Mouse (Mus musculus): ENCODE results near the gene Ermp1. TPM values are rescaled to one million over a fixed set of nuclear protein-coding genes. Genes with fewer than 3 reads are reported as not detected.
A peak's percentile ranks its signal among the peaks of the same experiment; 100 is the strongest.
"Not testable (repeated sequence)": the region's sequence is repeated elsewhere in the genome, so short reads cannot be mapped to it uniquely, and the experiment has no call there.

The Ermp1 gene
- polyA plus RNA-seq, 1 experiment from 2014 or later, result 7.9 TPM

DNA sequence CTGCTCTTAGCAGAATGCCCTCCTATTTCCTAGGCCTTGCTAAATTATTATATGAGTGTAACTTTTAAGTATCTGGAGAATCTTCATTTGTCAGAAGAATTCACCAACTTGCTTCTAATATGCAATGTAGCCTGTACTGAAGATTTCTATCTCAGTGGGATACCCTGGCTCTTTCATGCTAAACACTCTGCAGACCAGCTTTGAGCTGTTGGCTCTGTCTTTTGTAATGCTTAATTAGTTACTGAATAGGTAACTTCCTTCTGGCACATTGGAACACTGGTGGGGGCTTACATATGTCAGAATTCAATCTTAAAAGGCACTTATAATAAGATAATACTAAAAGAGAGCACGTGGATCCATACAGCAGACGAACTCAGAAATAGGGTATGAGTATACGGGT lies 54.4 kb downstream of the Ermp1 start:
- H3K4me3 ChIP-seq; H3K27me3 ChIP-seq; H3K9ac ChIP-seq; H3K4me1 ChIP-seq; ATAC-seq (ENCODE audit: borderline replicate concordance, extremely low read depth, low FRiP score, low TSS enrichment); H3K9me3 ChIP-seq; H3K4me2 ChIP-seq; H3K27ac ChIP-seq: not testable (repeated sequence)
- peaks cover 31% of the 10 kb centered on the region for H3K36me3 ChIP-seq
- 90% methylated on average over 3 of the region's 3 CpGs for WGBS

DNA sequence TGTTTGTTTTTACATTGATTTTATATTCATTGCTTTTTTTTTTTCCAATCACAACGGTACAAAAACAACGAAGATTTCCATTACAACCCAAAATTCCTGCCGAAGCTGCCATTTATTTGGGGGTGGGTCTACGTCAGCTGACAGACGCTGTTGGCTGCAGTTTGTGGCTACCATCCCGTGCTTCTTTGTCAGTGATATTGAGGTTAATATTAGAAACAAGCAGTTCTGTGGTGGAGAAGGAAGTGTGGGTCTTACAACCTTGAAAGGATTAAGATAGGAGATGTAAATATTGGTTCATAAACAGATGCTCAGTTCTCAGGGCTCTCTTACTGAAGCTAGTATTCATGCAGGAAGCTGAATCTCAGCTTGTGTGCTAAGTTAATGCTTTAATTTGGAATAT lies 64.5 kb downstream of the Ermp1 start:
- Histone ChIP-seq H3K36me3 (peaks cover 34% of the 10 kb centered on the region), H3K9me3 (no peaks in the 10 kb centered on the region), H3K27me3 (no peaks in the 10 kb centered on the region), H3K4me3 (no peak overlapping the region), H3K27ac (no peak overlapping the region), H3K9ac (no peak overlapping the region), H3K4me1 (no peaks in the 10 kb centered on the region), H3K4me2 (no peak overlapping the region)
- ATAC-seq (ENCODE audit: borderline replicate concordance, extremely low read depth, low FRiP score, low TSS enrichment), result no peak
- WGBS, result 80% methylated on average over 6 of the region's 6 CpGs

DNA sequence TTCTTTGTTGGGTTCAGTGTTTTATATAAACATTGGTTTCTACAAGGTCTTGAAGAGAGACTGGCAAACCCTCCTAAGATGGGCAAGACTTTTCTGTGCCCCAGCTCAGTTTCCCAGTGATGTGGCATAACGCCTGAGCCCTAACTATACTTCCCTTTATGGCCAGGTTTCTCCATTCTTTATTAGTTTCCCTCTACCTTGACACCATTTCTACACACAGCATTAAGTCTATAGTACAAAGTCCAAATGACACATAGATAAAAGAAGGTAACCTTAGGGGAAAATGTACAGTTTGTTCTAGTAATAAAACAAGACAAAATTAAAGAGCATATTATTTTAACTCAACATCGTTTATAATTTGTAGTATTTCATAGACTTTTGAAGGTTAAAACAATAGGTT lies 65.8 kb downstream of the Ermp1 start:
- no peak overlapping the region for H3K9ac ChIP-seq
- no peaks in the 10 kb centered on the region for H3K4me1 ChIP-seq
- no peak for ATAC-seq (ENCODE audit: borderline replicate concordance, extremely low read depth, low FRiP score, low TSS enrichment)
- no peak overlapping the region for H3K4me2 ChIP-seq
- H3K4me3 ChIP-seq, result no peak overlapping the region
- H3K9me3 ChIP-seq, result no peaks in the 10 kb centered on the region
- H3K36me3 ChIP-seq, result peaks cover 26% of the 10 kb centered on the region
- H3K27me3 ChIP-seq, result no peaks in the 10 kb centered on the region
- 81% methylated on average over 2 of the region's 2 CpGs for WGBS
- H3K27ac ChIP-seq, result no peak overlapping the region

DNA sequence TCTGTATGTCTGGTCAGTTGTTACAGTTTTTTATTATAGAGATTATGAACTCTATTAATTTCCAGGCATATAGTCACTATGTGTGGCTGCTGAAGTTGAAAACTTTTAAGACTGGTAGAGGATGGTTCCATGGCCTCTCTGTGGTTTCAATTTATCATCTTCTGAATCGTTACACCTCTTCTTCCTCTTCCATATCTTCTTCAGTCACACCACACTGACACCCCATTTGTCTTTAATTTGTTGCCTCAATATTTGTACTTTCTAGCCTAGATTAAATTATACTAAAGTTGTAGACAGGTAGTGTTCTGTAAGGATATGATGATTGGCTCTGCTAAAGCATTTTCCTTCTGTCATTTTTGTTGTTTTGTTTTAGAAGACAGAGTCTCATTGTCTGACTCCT lies 81.7 kb downstream of the Ermp1 start:
- no peaks in the 10 kb centered on the region for H3K9me3 ChIP-seq
- 68% methylated on average over 1 of the region's 1 CpGs for WGBS
- H3K4me1 ChIP-seq, result no peaks in the 10 kb centered on the region; the same call in 1 of the 2 replicates
- H3K27ac ChIP-seq, result no peak overlapping the region
- peaks cover 13% of the 10 kb centered on the region for H3K36me3 ChIP-seq
- ATAC-seq (ENCODE audit: borderline replicate concordance, extremely low read depth, low FRiP score, low TSS enrichment), result no peak
- H3K27me3 ChIP-seq, result no peaks in the 10 kb centered on the region
- H3K4me2 ChIP-seq, result no peak overlapping the region
- H3K4me3 ChIP-seq, result no peak overlapping the region
- H3K9ac ChIP-seq, result no peak overlapping the region

DNA sequence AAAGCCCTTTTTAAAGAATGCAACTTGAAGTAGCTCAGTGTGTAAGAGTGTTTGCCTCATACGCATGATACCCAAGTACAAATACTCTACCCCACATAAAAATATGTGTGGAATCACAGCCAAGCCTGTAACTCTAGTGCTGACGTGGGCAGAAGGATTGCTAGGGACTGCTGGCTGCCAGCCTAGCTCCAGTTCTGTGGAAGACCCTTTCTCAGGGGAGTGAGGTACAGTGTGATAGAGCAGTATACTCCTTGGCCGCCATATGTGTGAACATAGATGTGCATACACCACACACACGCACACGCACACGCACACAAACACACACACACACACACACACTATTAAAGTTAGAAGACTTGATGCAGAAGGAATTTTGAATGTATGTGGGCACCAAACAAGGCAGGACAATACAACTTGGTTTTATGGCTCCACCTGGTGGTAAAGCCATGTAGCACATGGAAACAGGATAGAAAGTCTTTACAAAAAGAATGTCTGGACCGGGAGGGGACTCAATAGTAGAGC lies 84.9 kb downstream of the Ermp1 start:
- Histone ChIP-seq H3K9ac (no peak overlapping the region), H3K4me3 (no peak overlapping the region), H3K4me2 (no peak overlapping the region), H3K36me3 (peaks cover 3% of the 10 kb centered on the region; the same call in 1 of the 2 replicates), H3K27me3 (no peaks in the 10 kb centered on the region), H3K9me3 (no peaks in the 10 kb centered on the region), H3K4me1 (no peaks in the 10 kb centered on the region; the same call in 1 of the 2 replicates), H3K27ac (peak overlapping the region; percentile 67)
- 44% methylated on average over 7 of the region's 7 CpGs for WGBS
- ATAC-seq (ENCODE audit: borderline replicate concordance, extremely low read depth, low FRiP score, low TSS enrichment), result peak; percentile 86

DNA sequence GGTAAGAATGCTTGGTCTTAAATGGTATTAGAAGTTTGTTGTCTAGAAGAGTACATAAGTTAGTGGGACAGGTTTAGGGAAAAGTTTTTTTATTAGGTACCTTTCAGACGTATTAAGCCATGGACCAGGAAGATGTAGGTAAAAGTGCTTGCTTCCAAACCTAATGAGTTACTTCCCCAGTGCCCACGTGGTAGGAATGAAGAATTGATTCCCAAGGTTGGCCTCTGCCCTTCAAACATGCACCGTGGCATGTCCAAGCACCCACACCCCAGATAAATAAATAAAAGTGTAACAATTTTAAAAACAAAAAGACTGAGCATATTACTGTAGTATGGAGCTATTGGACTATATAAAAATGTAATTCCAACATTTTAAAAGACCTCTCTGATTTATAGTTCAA lies 85.6 kb downstream of the Ermp1 start:
- Histone ChIP-seq H3K27me3 (no peaks in the 10 kb centered on the region), H3K9me3 (no peaks in the 10 kb centered on the region), H3K36me3 (peaks cover 3% of the 10 kb centered on the region; the same call in 1 of the 2 replicates), H3K4me2 (no peak overlapping the region), H3K27ac (peak overlapping the region; percentile 67; the same call in 1 of the 2 replicates), H3K4me3 (no peak overlapping the region), H3K4me1 (no peaks in the 10 kb centered on the region; the same call in 1 of the 2 replicates), H3K9ac (no peak overlapping the region)
- no peak for ATAC-seq (ENCODE audit: borderline replicate concordance, extremely low read depth, low FRiP score, low TSS enrichment)
- 31% methylated on average over 3 of the region's 3 CpGs for WGBS

DNA sequence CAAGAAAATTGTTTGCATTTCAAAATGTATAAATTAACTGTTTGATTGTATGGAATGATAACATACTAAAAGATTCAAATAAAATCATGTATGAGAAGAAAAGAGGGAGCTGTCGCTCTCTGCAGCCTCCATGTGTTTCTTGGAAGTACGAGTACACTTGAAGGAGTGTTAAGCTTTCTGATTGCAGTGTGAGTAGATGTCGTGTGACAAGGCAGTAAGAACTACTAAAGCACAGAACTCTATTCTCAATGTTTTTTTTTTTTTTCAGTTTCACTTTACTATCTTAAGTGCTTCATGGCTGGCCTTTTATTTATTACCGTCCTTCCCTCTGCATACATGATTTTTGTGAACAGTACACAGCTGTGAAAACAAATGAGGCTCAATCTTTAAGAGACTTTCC lies 86.0 kb downstream of the Ermp1 start:
- Histone ChIP-seq H3K27me3 (no peaks in the 10 kb centered on the region), H3K4me1 (no peaks in the 10 kb centered on the region; the same call in 1 of the 2 replicates), H3K27ac (peak overlapping the region; percentile 67; the same call in 1 of the 2 replicates), H3K4me2 (no peak overlapping the region), H3K36me3 (peaks cover 3% of the 10 kb centered on the region; the same call in 1 of the 2 replicates), H3K9me3 (no peaks in the 10 kb centered on the region), H3K9ac (no peak overlapping the region), H3K4me3 (no peak overlapping the region)
- WGBS, result 39% methylated on average over 4 of the region's 4 CpGs
- no peak for ATAC-seq (ENCODE audit: borderline replicate concordance, extremely low read depth, low FRiP score, low TSS enrichment)

Other genes starting within 250 kb of the Ermp1 start
- gene Pdcd1lg2, start 237.5 kb downstream of the Ermp1 start, polyA plus RNA-seq (2015; fragmentation: Nextera tagmentation; extraction: Ambion mirVana), result 0.09 TPM in 2 replicates
- gene Ric1, start 126.1 kb downstream of the Ermp1 start, polyA plus RNA-seq (2015; fragmentation: Nextera tagmentation; extraction: Ambion mirVana), result 11.7 and 12.5 TPM in 2 replicates
- gene Mlana, start 49.4 kb upstream of the Ermp1 start, polyA plus RNA-seq (2015; fragmentation: Nextera tagmentation; extraction: Ambion mirVana), result not detected in 2 replicates
- 4.1 TPM in 2 replicates for gene 9930021J03Rik, start 157.6 kb upstream of the Ermp1 start, polyA plus RNA-seq (2015; fragmentation: Nextera tagmentation; extraction: Ambion mirVana)
- 14.2 and 14.4 TPM in 2 replicates for gene Ranbp6, start 164.6 kb upstream of the Ermp1 start, polyA plus RNA-seq (2015; fragmentation: Nextera tagmentation; extraction: Ambion mirVana)

All from lung, embryonic 15.5 days (tissue).